Mouse (Mus musculus) neural tube, embryonic 13.5 days (tissue): ENCODE measurements around the gene Whrn. TPM values are rescaled to one million over a fixed set of nuclear protein-coding genes. Genes with fewer than 3 reads are reported as not detected.
A peak's percentile ranks its signal among the peaks of the same experiment; 100 is the strongest.

Experiments used
- ATAC-seq: fragments of 200-750 bp; cut with Nextera tagmentation; 2 replicates; pipeline ENCODE4 v1.8.0; 2017; ENCODE audit warnings: low read depth, mild to moderate bottlenecking, moderate TSS enrichment, moderate library complexity
- H3K27ac ChIP-seq: fragments of 300-500 bp; sonication (generic); replicated peaks from 2 replicates; pipeline ENCODE4 v1.5.1; 2015; ENCODE audit warnings: moderate library complexity, mild to moderate bottlenecking, inconsistent platforms
- H3K27me3 ChIP-seq: fragments of 300-500 bp; sonication (generic); 2 replicates; pipeline ENCODE4 v1.6.1; 2015; ENCODE audit warnings: mild to moderate bottlenecking, inconsistent platforms
- H3K36me3 ChIP-seq: fragments of 300-500 bp; sonication (generic); 2 replicates; pipeline ENCODE4 v1.6.1; 2015; ENCODE audit warnings: mild to moderate bottlenecking, inconsistent platforms
- H3K4me1 ChIP-seq: fragments of 300-500 bp; sonication (generic); replicated peaks from 2 replicates; pipeline ENCODE4 v1.6.1; 2015; ENCODE audit warnings: inconsistent platforms
- H3K4me2 ChIP-seq: fragments of 300-500 bp; sonication (generic); 2 replicates; pipeline ENCODE4 v1.6.1; 2015; ENCODE audit warnings: inconsistent platforms, mild to moderate bottlenecking, moderate library complexity
- H3K4me3 ChIP-seq: fragments of 300-500 bp; sonication (generic); 2 replicates; pipeline ENCODE4 v1.5.1; 2015; ENCODE audit warnings: mild to moderate bottlenecking, inconsistent platforms
- H3K9ac ChIP-seq: fragments of 300-500 bp; sonication (generic); 2 replicates; pipeline ENCODE4 v1.6.1; 2015; ENCODE audit warnings: moderate library complexity, mild to moderate bottlenecking, inconsistent platforms
- H3K9me3 ChIP-seq: fragments of 300-500 bp; sonication (generic); 2 replicates; pipeline ENCODE4 v1.6.1; 2016; ENCODE audit warnings: inconsistent platforms
- WGBS: fragments of 180-500 bp; shearing (Covaris S2); methylation state at CpG from one replicate; pipeline ENCODE4 v1.1.7; 2015; 5-methylcytosine and 5-hydroxymethylcytosine counted together
- polyA plus RNA-seq: library from polyadenylated mRNA; unstranded; fragments of >200 nt; fragmentation: Nextera tagmentation; extraction: Ambion mirVana; gene quantifications from 2 replicates; pipeline ENCODE4 v1.2.1, GENCODE M21; 2015

The Whrn gene
- polyA plus RNA-seq, 1 experiment from 2014 or later = 5.6 TPM

GRCm38 (mm10) chr4:63467338-63467737 lies 28.5 kb downstream of the Whrn start:
- H3K4me2 ChIP-seq = no peak overlapping the region
- no peak overlapping the region for H3K4me3 ChIP-seq
- no peaks in the 10 kb centered on the region for H3K27me3 ChIP-seq
- peak; percentile 59 for ATAC-seq
- no peak overlapping the region for H3K27ac ChIP-seq
- H3K9ac ChIP-seq = no peak overlapping the region
- H3K4me1 ChIP-seq = peaks cover 4% of the 10 kb centered on the region; the same call in 1 of the 2 replicates
- no peaks in the 10 kb centered on the region for H3K9me3 ChIP-seq
- H3K36me3 ChIP-seq = no peaks in the 10 kb centered on the region
- WGBS = 46% methylated on average over 9 of the region's 10 CpGs

GRCm38 (mm10) chr4:63466192-63466591 lies 29.6 kb downstream of the Whrn start:
- H3K36me3 ChIP-seq = no peaks in the 10 kb centered on the region
- 76% methylated on average over 6 of the region's 6 CpGs for WGBS
- H3K4me1 ChIP-seq = peaks cover 10% of the 10 kb centered on the region
- H3K9ac ChIP-seq = no peak overlapping the region
- H3K9me3 ChIP-seq = no peaks in the 10 kb centered on the region
- no peak overlapping the region for H3K4me2 ChIP-seq
- no peak overlapping the region for H3K27ac ChIP-seq
- H3K27me3 ChIP-seq = 0 out of 2 replicates have a peak, but pooled peaks cover 4% of the 10 kb centered on the region
- H3K4me3 ChIP-seq = no peak overlapping the region
- ATAC-seq = no peak

GRCm38 (mm10) chr4:63460876-63461525 lies 34.8 kb downstream of the Whrn start:
- peak; percentile 32; the same call in 1 of the 2 replicates for ATAC-seq
- Histone ChIP-seq H3K9ac (no peak overlapping the region), H3K4me3 (no peak overlapping the region), H3K4me1 (peaks cover 35% of the 10 kb centered on the region), H3K27me3 (0 out of 2 replicates have a peak, but pooled peaks cover 4% of the 10 kb centered on the region), H3K9me3 (no peaks in the 10 kb centered on the region), H3K27ac (no peak overlapping the region), H3K4me2 (no peak overlapping the region), H3K36me3 (no peaks in the 10 kb centered on the region)
- WGBS = 66% methylated on average over 7 of the region's 7 CpGs

GRCm38 (mm10) chr4:63459141-63459789 lies 36.5 kb downstream of the Whrn start:
- peak overlapping the region; percentile 38; the same call in 1 of the 2 replicates for H3K9ac ChIP-seq
- H3K4me3 ChIP-seq = no peak overlapping the region; the same call in 1 of the 2 replicates

GRCm38 (mm10) chr4:63456547-63456946 lies 39.2 kb downstream of the Whrn start:
- Histone ChIP-seq H3K27me3 (no peaks in the 10 kb centered on the region; the same call in 1 of the 2 replicates), H3K9me3 (no peaks in the 10 kb centered on the region), H3K27ac (no peak overlapping the region), H3K4me1 (peaks cover 32% of the 10 kb centered on the region), H3K9ac (no peak overlapping the region), H3K4me2 (no peak overlapping the region), H3K4me3 (no peak overlapping the region), H3K36me3 (no peaks in the 10 kb centered on the region)
- 43% methylated on average over 5 of the region's 5 CpGs for WGBS
- no peak for ATAC-seq

More at GRCm38 (mm10) chr4:63459141-63459789, 36.5 kb downstream of the Whrn start:
- Histone ChIP-seq H3K36me3 (no peaks in the 10 kb centered on the region), H3K4me2 (peak overlapping the region; percentile 37), H3K4me1 (peaks cover 35% of the 10 kb centered on the region), H3K9me3 (no peaks in the 10 kb centered on the region), H3K27ac (peak overlapping the region; percentile 78), H3K27me3 (peaks cover 4% of the 10 kb centered on the region; the same call in 1 of the 2 replicates)
- 7% methylated on average over 16 of the region's 16 CpGs for WGBS
- peak; percentile 75 for ATAC-seq

- Histone ChIP-seq H3K9me3 (no peaks in the 10 kb centered on the region), H3K36me3 (peaks cover 7% of the 10 kb centered on the region), H3K9ac (no peak overlapping the region), H3K4me3 (no peak overlapping the region), H3K4me1 (peaks cover 7% of the 10 kb centered on the region), H3K27ac (no peak overlapping the region), H3K4me2 (no peak overlapping the region), H3K27me3 (no peaks in the 10 kb centered on the region; the same call in 1 of the 2 replicates)
- no peak for ATAC-seq
- 83% methylated on average over 6 of the region's 6 CpGs for WGBS
Measured at GRCm38 (mm10) chr4:63453939-63454513, 41.8 kb downstream of the Whrn start.

GRCm38 (mm10) chr4:63452555-63452954 lies 43.2 kb downstream of the Whrn start:
- no peak overlapping the region for H3K4me3 ChIP-seq
- H3K27ac ChIP-seq = no peak overlapping the region
- no peaks in the 10 kb centered on the region for H3K9me3 ChIP-seq
- no peaks in the 10 kb centered on the region for H3K4me1 ChIP-seq
- no peak overlapping the region for H3K4me2 ChIP-seq
- WGBS = 59% methylated on average over 3 of the region's 3 CpGs
- peaks cover 9% of the 10 kb centered on the region for H3K36me3 ChIP-seq
- H3K27me3 ChIP-seq = no peaks in the 10 kb centered on the region; the same call in 1 of the 2 replicates
- ATAC-seq = no peak
- H3K9ac ChIP-seq = no peak overlapping the region

- no peak overlapping the region for H3K9ac ChIP-seq
- H3K4me3 ChIP-seq = no peak overlapping the region
- 0 out of 2 replicates have a peak, but pooled peaks cover 5% of the 10 kb centered on the region for H3K9me3 ChIP-seq
- WGBS = 85% methylated on average over 5 of the region's 5 CpGs
- no peak for ATAC-seq
- peaks cover 9% of the 10 kb centered on the region for H3K36me3 ChIP-seq
- no peak overlapping the region for H3K4me2 ChIP-seq
- no peaks in the 10 kb centered on the region; the same call in 1 of the 2 replicates for H3K27me3 ChIP-seq
- H3K27ac ChIP-seq = no peak overlapping the region
- no peaks in the 10 kb centered on the region for H3K4me1 ChIP-seq
Measured at GRCm38 (mm10) chr4:63450551-63450950, 45.2 kb downstream of the Whrn start.

GRCm38 (mm10) chr4:63444362-63445066 lies 51.3 kb downstream of the Whrn start:
- Histone ChIP-seq H3K27me3 (no peaks in the 10 kb centered on the region), H3K4me2 (no peak overlapping the region), H3K4me1 (no peaks in the 10 kb centered on the region), H3K4me3 (no peak overlapping the region), H3K9ac (no peak overlapping the region), H3K9me3 (0 out of 2 replicates have a peak, but pooled peaks cover 5% of the 10 kb centered on the region), H3K27ac (0 out of 2 replicates have a peak overlapping the region, but pooled peaks have one; percentile 18), H3K36me3 (peaks cover 7% of the 10 kb centered on the region)
- no peak; the same call in 1 of the 2 replicates for ATAC-seq
- 68% methylated on average over 10 of the region's 10 CpGs for WGBS

GRCm38 (mm10) chr4:63443101-63443500 lies 52.7 kb downstream of the Whrn start:
- 96% methylated on average over 2 of the region's 2 CpGs for WGBS
- Histone ChIP-seq H3K9ac (no peak overlapping the region), H3K9me3 (0 out of 2 replicates have a peak, but pooled peaks cover 5% of the 10 kb centered on the region), H3K4me3 (no peak overlapping the region), H3K27ac (no peak overlapping the region), H3K27me3 (no peaks in the 10 kb centered on the region), H3K4me2 (no peak overlapping the region), H3K4me1 (peaks cover 1% of the 10 kb centered on the region; the same call in 1 of the 2 replicates), H3K36me3 (no peaks in the 10 kb centered on the region)
- no peak for ATAC-seq

GRCm38 (mm10) chr4:63441616-63442015 lies 54.2 kb downstream of the Whrn start:
- Histone ChIP-seq H3K9me3 (0 out of 2 replicates have a peak, but pooled peaks cover 5% of the 10 kb centered on the region), H3K9ac (no peak overlapping the region), H3K27ac (no peak overlapping the region), H3K27me3 (no peaks in the 10 kb centered on the region), H3K36me3 (no peaks in the 10 kb centered on the region), H3K4me1 (peaks cover 13% of the 10 kb centered on the region), H3K4me2 (no peak overlapping the region), H3K4me3 (no peak overlapping the region)
- WGBS = 93% methylated on average over 7 of the region's 7 CpGs
- no peak for ATAC-seq
